Mouse (Mus musculus) ES-E14 (cell line): Measurements from ENCODE around the gene Stard5.

Source experiments
- CHD2 ChIP-seq: IDR thresholded peaks from 2 replicates; pipeline ENCODE4 v1.6.1; 2014; ENCODE audit warnings: mild to moderate bottlenecking, low read depth, low read length, inconsistent platforms
- MAFK ChIP-seq: IDR thresholded peaks from 2 replicates; pipeline ENCODE4 v1.6.1; 2014; ENCODE audit warnings: mild to moderate bottlenecking, low read depth, low read length, inconsistent platforms; ENCODE audit not compliant: insufficient read depth
- ZC3H11A ChIP-seq: IDR thresholded peaks from 2 replicates; pipeline ENCODE4 v1.6.1; 2012; ENCODE audit warnings: low read depth, mild to moderate bottlenecking, inconsistent platforms, low read length, borderline replicate concordance

DNA sequence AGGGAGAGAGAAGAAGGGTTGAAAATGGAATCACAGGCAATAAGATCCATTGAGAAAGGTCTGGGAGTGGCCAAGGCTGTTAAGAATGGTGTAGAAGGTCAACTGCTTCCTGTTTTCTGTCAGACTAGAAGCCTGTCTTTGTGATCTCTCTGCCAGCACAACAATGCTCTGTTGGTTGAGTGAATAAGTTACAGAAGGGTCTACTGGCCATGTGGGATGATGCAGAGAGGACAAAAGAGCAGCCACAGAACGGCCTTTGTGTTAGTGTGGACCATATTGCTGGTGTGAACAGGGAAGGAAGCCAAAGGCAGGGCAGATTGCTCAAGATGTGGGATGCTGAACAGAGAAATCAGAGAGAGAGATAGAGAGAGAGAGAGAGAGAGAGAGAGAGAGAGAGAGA lies 27.0 kb downstream of the Stard5 start:
- TF ChIP-seq CHD2 (no peak), MAFK (no peak), ZC3H11A (no peak)
